Mouse (Mus musculus): ENCODE results near the gene Ulk3.

Ulk3 gene

GRCm38 (mm10) chr9:57614786-57615185 lies 25.5 kb downstream of the Ulk3 start:
- no peak for DNase-seq (ENCODE audit: low spot score in 2 of 2)

- no peak for DNase-seq (ENCODE audit: low spot score in 2 of 2)
Observed at GRCm38 (mm10) chr9:57617556-57618169, 28.4 kb downstream of the Ulk3 start.

- no peak for DNase-seq (ENCODE audit: low spot score in 2 of 2)
Observed at GRCm38 (mm10) chr9:57618854-57619253, 29.6 kb downstream of the Ulk3 start.

- DNase-seq (ENCODE audit: low spot score in 2 of 2), result no peak
Observed at GRCm38 (mm10) chr9:57620674-57621073, 31.4 kb downstream of the Ulk3 start, which contains the start of gene Lman1l. Gene Lman1l (minus strand): TSS chr9:57620774.

GRCm38 (mm10) chr9:57624295-57624694 lies 35.0 kb downstream of the Ulk3 start:
- DNase-seq (ENCODE audit: low spot score in 2 of 2), result no peak

- no peak for DNase-seq (ENCODE audit: low spot score in 2 of 2)
Observed at GRCm38 (mm10) chr9:57625674-57626500, 36.6 kb downstream of the Ulk3 start.

- no peak for DNase-seq (ENCODE audit: low spot score in 2 of 2)
Observed at GRCm38 (mm10) chr9:57627191-57627590, 37.9 kb downstream of the Ulk3 start.

- no peak for DNase-seq (ENCODE audit: low spot score in 2 of 2)
Observed at GRCm38 (mm10) chr9:57627892-57628291, 38.6 kb downstream of the Ulk3 start.

- no peak for DNase-seq (ENCODE audit: low spot score in 2 of 2)
Observed at GRCm38 (mm10) chr9:57628717-57629116, 39.5 kb downstream of the Ulk3 start.

- peak; percentile 63 to 77 for DNase-seq (ENCODE audit: low spot score in 2 of 2)
Observed at GRCm38 (mm10) chr9:57629118-57629874, 40.0 kb downstream of the Ulk3 start.

GRCm38 (mm10) chr9:57633481-57634024 lies 44.3 kb downstream of the Ulk3 start:
- no peak for DNase-seq (ENCODE audit: low spot score in 2 of 2)

GRCm38 (mm10) chr9:57637272-57637671 lies 48.0 kb downstream of the Ulk3 start:
- no peak for DNase-seq (ENCODE audit: low spot score in 2 of 2)

- no peak for DNase-seq (ENCODE audit: low spot score in 2 of 2)
Observed at GRCm38 (mm10) chr9:57637741-57638322, 48.6 kb downstream of the Ulk3 start.

- no peak for DNase-seq (ENCODE audit: low spot score in 2 of 2)
Observed at GRCm38 (mm10) chr9:57638651-57639459, 49.6 kb downstream of the Ulk3 start.

- no peak for DNase-seq (ENCODE audit: low spot score in 2 of 2)
Observed at GRCm38 (mm10) chr9:57639661-57640328, 50.5 kb downstream of the Ulk3 start.

GRCm38 (mm10) chr9:57640384-57640783 lies 51.1 kb downstream of the Ulk3 start:
- DNase-seq (ENCODE audit: low spot score in 2 of 2), result peak; percentile 83 to 87

- DNase-seq (ENCODE audit: low spot score in 2 of 2), result no peak
Observed at GRCm38 (mm10) chr9:57641022-57641421, 51.8 kb downstream of the Ulk3 start.

- DNase-seq (ENCODE audit: low spot score in 2 of 2), result no peak
Observed at GRCm38 (mm10) chr9:57641775-57642550, 52.7 kb downstream of the Ulk3 start.

GRCm38 (mm10) chr9:57643169-57643855 lies 54.1 kb downstream of the Ulk3 start:
- DNase-seq (ENCODE audit: low spot score in 2 of 2), result no peak

Data from thymus, postnatal 10 days (tissue).